Mouse (Mus musculus) adrenal gland (tissue): ENCODE measurements around the gene Mlh3.

Experiments
- intact Hi-C: fragments of 180-260 bp; cut with DNase I; formaldehyde crosslinking; loops from one replicate; pipeline ENCODE4 v1.15.1; 2025

Mlh3 gene

GRCm38 (mm10) chr12:85233376-85234358 is 36.7 kb downstream of the Mlh3 start:
- intact Hi-C loops, result no loop called here

GRCm38 (mm10) chr12:85227876-85228599 is 42.4 kb downstream of the Mlh3 start:
- intact Hi-C loops, result no loop called here

GRCm38 (mm10) chr12:85227227-85227626 is 43.2 kb downstream of the Mlh3 start:
- intact Hi-C loops, result no loop called here

- intact Hi-C loops, result no loop called here
Measured at GRCm38 (mm10) chr12:85219905-85220290, 50.5 kb downstream of the Mlh3 start.

- intact Hi-C loops, result no loop called here
Measured at GRCm38 (mm10) chr12:85219236-85219904, 51.0 kb downstream of the Mlh3 start, which contains the start of gene Eif2b2. TSS of gene Eif2b2 (plus strand) at chr12:85219481.

GRCm38 (mm10) chr12:85217733-85218310 is 52.6 kb downstream of the Mlh3 start:
- intact Hi-C loops, result no loop called here

GRCm38 (mm10) chr12:85215031-85215430 is 55.4 kb downstream of the Mlh3 start:
- intact Hi-C loops, result no loop called here

GRCm38 (mm10) chr12:85208687-85209199 is 61.7 kb downstream of the Mlh3 start:
- intact Hi-C loops, result no loop called here

GRCm38 (mm10) chr12:85205425-85205824 is 65.0 kb downstream of the Mlh3 start:
- intact Hi-C loops, result no loop called here

GRCm38 (mm10) chr12:85204105-85204504 is 66.3 kb downstream of the Mlh3 start:
- intact Hi-C loops, result no loop called here

GRCm38 (mm10) chr12:85203699-85204098 is 66.7 kb downstream of the Mlh3 start:
- intact Hi-C loops, result no loop called here

GRCm38 (mm10) chr12:85202191-85202590 is 68.2 kb downstream of the Mlh3 start:
- intact Hi-C loops, result no loop called here

GRCm38 (mm10) chr12:85201830-85202147 is 68.6 kb downstream of the Mlh3 start:
- intact Hi-C loops, result no loop called here

- intact Hi-C loops, result no loop called here
Measured at GRCm38 (mm10) chr12:85200929-85201829, 69.2 kb downstream of the Mlh3 start.

- intact Hi-C loops, result no loop called here
Measured at GRCm38 (mm10) chr12:85199954-85200353, 70.4 kb downstream of the Mlh3 start.

GRCm38 (mm10) chr12:85197936-85198335 is 72.5 kb downstream of the Mlh3 start:
- intact Hi-C loops, result no loop called here

- intact Hi-C loops, result no loop called here
Measured at GRCm38 (mm10) chr12:85197371-85197770, 73.0 kb downstream of the Mlh3 start.

GRCm38 (mm10) chr12:85196191-85196590 is 74.2 kb downstream of the Mlh3 start:
- intact Hi-C loops, result no loop called here

GRCm38 (mm10) chr12:85195086-85195485 is 75.3 kb downstream of the Mlh3 start:
- intact Hi-C loops, result no loop called here

GRCm38 (mm10) chr12:85194623-85195018 is 75.8 kb downstream of the Mlh3 start:
- intact Hi-C loops, result no loop called here
